Mouse (Mus musculus): ENCODE measurements around the gene 9030025P20Rik.
A peak's percentile ranks its signal among the peaks of the same experiment; 100 is the strongest.
"Not testable (repeated sequence)": the region's sequence is repeated elsewhere in the genome, so short reads cannot be mapped to it uniquely, and the experiment has no call there.

The 9030025P20Rik gene

GRCm38 (mm10) chr17:14978362-14979038, at the start of gene 9030025P20Rik, which contains the start of gene Gm3417:
Gene 9030025P20Rik, plus strand, starts transcription at chr17:14978468.
Gene Gm3417, minus strand, starts transcription at chr17:14978790.
- not testable (repeated sequence) for DNase-seq (ENCODE audit: low read depth, low spot score)

GRCm38 (mm10) chr17:14928631-14929030, 49.6 kb upstream of the 9030025P20Rik start:
- no peak for DNase-seq (ENCODE audit: low read depth, low spot score)

GRCm38 (mm10) chr17:14930697-14931096, 47.6 kb upstream of the 9030025P20Rik start:
- DNase-seq (ENCODE audit: low read depth, low spot score) = no peak

GRCm38 (mm10) chr17:14931469-14931868, 46.8 kb upstream of the 9030025P20Rik start:
- no peak for DNase-seq (ENCODE audit: low read depth, low spot score)

- DNase-seq (ENCODE audit: low read depth, low spot score) = not testable (repeated sequence)
Measured at GRCm38 (mm10) chr17:14935280-14935679, 43.0 kb upstream of the 9030025P20Rik start.

GRCm38 (mm10) chr17:14935841-14936605, 42.2 kb upstream of the 9030025P20Rik start:
- no peak for DNase-seq (ENCODE audit: low read depth, low spot score)

GRCm38 (mm10) chr17:14942181-14942580, 36.1 kb upstream of the 9030025P20Rik start:
- DNase-seq (ENCODE audit: low read depth, low spot score) = not testable (repeated sequence)

GRCm38 (mm10) chr17:14943009-14943728, 35.1 kb upstream of the 9030025P20Rik start, which contains the start of the genes Wdr27 and 1600012H06Rik:
Gene Wdr27, minus strand, starts transcription at chr17:14943158.
Gene 1600012H06Rik, plus strand, starts transcription at chr17:14943184.
- DNase-seq (ENCODE audit: low read depth, low spot score) = peak; percentile 96

GRCm38 (mm10) chr17:14943729-14944059, 34.6 kb upstream of the 9030025P20Rik start:
- DNase-seq (ENCODE audit: low read depth, low spot score) = no peak

- DNase-seq (ENCODE audit: low read depth, low spot score) = no peak
Measured at GRCm38 (mm10) chr17:14944551-14944950, 33.7 kb upstream of the 9030025P20Rik start.

- no peak for DNase-seq (ENCODE audit: low read depth, low spot score)
Measured at GRCm38 (mm10) chr17:14949161-14949827, 29.0 kb upstream of the 9030025P20Rik start.

- DNase-seq (ENCODE audit: low read depth, low spot score) = no peak
Measured at GRCm38 (mm10) chr17:14953452-14953851, 24.8 kb upstream of the 9030025P20Rik start.

- no peak for DNase-seq (ENCODE audit: low read depth, low spot score)
Measured at GRCm38 (mm10) chr17:14958686-14959327, 19.5 kb upstream of the 9030025P20Rik start.

- DNase-seq (ENCODE audit: low read depth, low spot score) = peak; percentile 46
Measured at GRCm38 (mm10) chr17:14959979-14960378, 18.3 kb upstream of the 9030025P20Rik start.

GRCm38 (mm10) chr17:14960520-14960919, 17.7 kb upstream of the 9030025P20Rik start:
- DNase-seq (ENCODE audit: low read depth, low spot score) = no peak

- DNase-seq (ENCODE audit: low read depth, low spot score) = not testable (repeated sequence)
Measured at GRCm38 (mm10) chr17:14960951-14961556, 17.2 kb upstream of the 9030025P20Rik start, which contains the start of gene Phf10. Gene Phf10, minus strand, starts transcription at chr17:14961273.

- DNase-seq (ENCODE audit: low read depth, low spot score) = not testable (repeated sequence)
Measured at GRCm38 (mm10) chr17:14961557-14962154, 16.6 kb upstream of the 9030025P20Rik start.

- DNase-seq (ENCODE audit: low read depth, low spot score) = not testable (repeated sequence)
Measured at GRCm38 (mm10) chr17:14968373-14968913, 9.8 kb upstream of the 9030025P20Rik start.

GRCm38 (mm10) chr17:14977718-14978361, 428 bp upstream of the 9030025P20Rik start:
- DNase-seq (ENCODE audit: low read depth, low spot score) = not testable (repeated sequence)

All from c-Kit-negative CD71-positive TER-119-positive erythroid progenitor cells, embryonic 14.5 days (primary cell).